Mouse (Mus musculus): Measurements from ENCODE around the gene Nme8. TPM values are rescaled to one million over a fixed set of nuclear protein-coding genes. Genes with fewer than 3 reads are reported as not detected.

Nme8 gene
- polyA plus RNA-seq, 1 experiment: not detected

DNA sequence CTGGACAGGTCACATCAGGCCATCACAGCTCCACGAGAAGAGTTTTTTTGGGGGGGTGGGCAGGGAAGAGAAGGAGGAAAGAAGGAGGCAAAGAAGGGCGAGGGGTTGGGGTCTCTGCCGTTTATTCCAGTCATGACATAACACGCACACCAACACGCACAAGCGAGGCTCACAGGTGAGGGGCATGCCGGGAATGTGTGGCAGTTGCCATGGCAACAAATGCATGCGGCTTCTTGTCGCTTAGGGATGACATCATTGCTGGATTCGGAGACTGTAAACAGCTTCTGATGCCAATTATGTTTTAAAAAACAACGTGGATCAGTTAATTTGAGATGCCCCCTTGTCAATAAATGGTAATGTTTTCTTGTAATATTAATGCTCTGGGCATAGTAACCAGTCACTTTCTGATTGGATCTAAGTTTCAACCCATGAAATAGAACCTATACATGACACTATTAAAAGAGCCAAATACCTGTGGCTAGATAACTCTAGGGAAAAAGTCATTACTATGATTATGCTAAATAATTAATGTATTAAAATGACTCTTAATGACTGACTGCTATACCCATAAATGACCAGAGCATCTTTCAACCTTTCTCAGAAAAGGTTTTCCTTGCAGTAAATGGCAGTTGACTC is 4.0 kb upstream of the Nme8 start:
- Histone ChIP-seq H3K27me3 (replicated peaks; ENCODE audit: control insufficient read depth, insufficient read depth, low read length) (no peaks in the 10 kb centered on the region), H3K27ac (ENCODE audit: insufficient read depth, low read depth, low read length) (no peak overlapping the region), H3K4me3 (ENCODE audit: insufficient read depth, low read depth, low read length) (no peak overlapping the region), H3K4me1 (ENCODE audit: control insufficient read depth, insufficient read depth, low read length) (no peaks in the 10 kb centered on the region), H3K36me3 (ENCODE audit: control insufficient read depth, insufficient read depth, low read length) (no peaks in the 10 kb centered on the region)
- no peak for DNase-seq
- no peak for TF ChIP-seq POLR2A (IDR thresholded peaks at IDR 0.05; ENCODE audit: low read depth, low read length)
- TF ChIP-seq CTCF (conservative IDR thresholded peaks at IDR 0.05; ENCODE audit: insufficient read depth, insufficient read length, low read depth, low read length): no peak
- WGBS: 69% methylated on average over 11 of the region's 11 CpGs

DNA sequence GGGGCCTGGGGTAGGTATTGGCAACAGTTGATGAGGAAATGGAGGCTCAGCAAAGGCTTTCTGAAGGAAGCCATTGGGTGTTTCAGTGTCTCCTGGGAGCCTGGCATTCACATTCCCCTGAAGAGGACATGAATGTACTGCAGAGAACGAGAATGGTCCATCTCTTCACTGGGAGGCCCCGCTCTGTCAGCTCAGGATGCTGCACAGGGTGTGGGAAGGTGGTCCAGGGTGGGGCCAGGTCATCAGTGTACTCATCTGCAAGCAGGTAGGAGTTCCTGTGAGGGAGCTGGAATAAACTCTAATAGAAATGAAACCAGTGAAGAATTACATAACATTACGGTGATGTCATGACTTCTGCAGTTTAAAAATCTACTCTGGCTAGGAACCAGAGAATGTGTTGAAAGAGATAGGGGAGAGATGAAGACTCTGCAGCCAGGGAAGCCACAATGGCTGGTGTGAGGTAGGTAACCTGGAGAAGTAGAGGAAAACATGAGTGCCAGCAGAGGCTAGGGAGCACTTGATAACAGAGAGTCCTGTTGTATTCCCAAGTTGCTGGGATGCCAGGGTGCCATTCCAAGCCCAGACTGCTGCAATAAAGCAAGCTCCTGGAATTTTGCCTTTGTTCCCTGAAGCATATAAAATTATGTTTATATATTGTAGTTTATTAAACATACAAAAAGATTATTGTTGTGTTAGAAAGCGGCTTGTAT is 3.3 kb upstream of the Nme8 start:
- Histone ChIP-seq H3K4me3 (ENCODE audit: insufficient read depth, low read depth, low read length) (no peak overlapping the region), H3K27me3 (replicated peaks; ENCODE audit: control insufficient read depth, insufficient read depth, low read length) (no peaks in the 10 kb centered on the region), H3K36me3 (ENCODE audit: control insufficient read depth, insufficient read depth, low read length) (no peaks in the 10 kb centered on the region), H3K27ac (ENCODE audit: insufficient read depth, low read depth, low read length) (no peak overlapping the region), H3K4me1 (ENCODE audit: control insufficient read depth, insufficient read depth, low read length) (no peaks in the 10 kb centered on the region)
- TF ChIP-seq CTCF (conservative IDR thresholded peaks at IDR 0.05; ENCODE audit: insufficient read depth, insufficient read length, low read depth, low read length) (no peak), POLR2A (IDR thresholded peaks at IDR 0.05; ENCODE audit: low read depth, low read length) (no peak)
- DNase-seq: no peak
- 86% methylated on average over 4 of the region's 4 CpGs for WGBS

DNA sequence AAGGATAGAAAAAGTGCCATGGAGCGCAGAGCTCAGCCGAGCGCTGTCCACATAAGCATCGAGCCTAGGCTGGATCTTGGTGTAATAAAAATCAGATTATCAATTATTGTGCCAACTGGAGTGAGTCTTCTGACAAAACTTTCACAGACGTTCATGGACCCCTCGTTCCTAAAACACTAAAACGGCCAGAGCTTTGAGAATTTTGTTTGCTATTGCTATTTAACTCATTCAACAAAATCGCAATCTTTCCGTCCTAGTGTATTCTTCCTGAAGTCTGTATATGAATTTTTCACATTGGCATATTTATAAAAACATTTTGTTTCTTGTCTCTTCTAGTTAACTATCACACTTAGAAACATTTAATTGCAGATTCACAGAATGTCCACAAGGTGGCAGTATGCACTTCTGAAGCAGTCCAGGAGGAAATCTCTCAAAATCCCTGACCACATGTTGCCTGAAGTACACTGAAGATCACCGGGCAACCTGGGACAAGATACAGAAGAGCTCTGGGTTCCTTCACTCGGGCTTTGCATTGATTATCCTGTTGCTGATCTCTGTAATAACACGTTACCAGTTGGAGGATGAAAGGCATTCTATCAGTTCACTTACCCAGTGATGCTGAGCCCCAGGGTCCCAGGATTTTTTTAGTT is 1.1 kb upstream of the Nme8 start:
- H3K4me1 ChIP-seq (ENCODE audit: control insufficient read depth, insufficient read depth, low read length): no peaks in the 10 kb centered on the region
- H3K27me3 ChIP-seq (replicated peaks; ENCODE audit: control insufficient read depth, insufficient read depth, low read length): no peaks in the 10 kb centered on the region
- H3K27ac ChIP-seq (ENCODE audit: insufficient read depth, low read depth, low read length): no peak overlapping the region
- peak; percentile 7 for DNase-seq
- 27% methylated on average over 12 of the region's 12 CpGs for WGBS
- H3K4me3 ChIP-seq (ENCODE audit: insufficient read depth, low read depth, low read length): no peak overlapping the region
- H3K36me3 ChIP-seq (ENCODE audit: control insufficient read depth, insufficient read depth, low read length): no peaks in the 10 kb centered on the region
- TF ChIP-seq CTCF (conservative IDR thresholded peaks at IDR 0.05; ENCODE audit: insufficient read depth, insufficient read length, low read depth, low read length) (peak; percentile 46), POLR2A (IDR thresholded peaks at IDR 0.05; ENCODE audit: low read depth, low read length) (no peak)

DNA sequence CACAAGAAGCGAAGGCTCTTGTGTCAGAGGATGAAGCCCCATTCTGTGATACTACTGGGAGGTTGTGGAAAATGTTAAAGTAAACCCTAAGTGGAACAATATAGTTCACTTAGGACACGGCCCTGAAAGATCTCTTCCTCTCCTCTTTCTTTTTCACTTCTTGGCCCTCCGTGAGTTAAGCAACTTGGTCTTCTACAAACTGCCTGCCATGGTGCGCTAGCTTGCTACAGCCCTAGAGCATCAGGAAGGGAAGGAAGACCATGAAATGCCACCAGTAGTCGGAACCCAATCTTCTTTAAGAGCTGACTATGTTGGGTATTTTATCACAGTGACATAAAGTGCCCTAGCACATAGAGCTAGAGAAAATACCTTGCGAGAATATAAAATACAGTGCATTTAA is 7.2 kb downstream of the Nme8 start:
- Histone ChIP-seq H3K4me1 (ENCODE audit: control insufficient read depth, insufficient read depth, low read length) (no peaks in the 10 kb centered on the region; the same call in 1 of the 2 replicates), H3K4me3 (ENCODE audit: insufficient read depth, low read depth, low read length) (no peak overlapping the region), H3K27me3 (replicated peaks; ENCODE audit: control insufficient read depth, insufficient read depth, low read length) (no peaks in the 10 kb centered on the region), H3K36me3 (ENCODE audit: control insufficient read depth, insufficient read depth, low read length) (no peaks in the 10 kb centered on the region), H3K27ac (ENCODE audit: insufficient read depth, low read depth, low read length) (no peak overlapping the region)
- TF ChIP-seq CTCF (conservative IDR thresholded peaks at IDR 0.05; ENCODE audit: insufficient read depth, insufficient read length, low read depth, low read length) (no peak), POLR2A (IDR thresholded peaks at IDR 0.05; ENCODE audit: low read depth, low read length) (no peak)
- 85% methylated on average over 6 of the region's 6 CpGs for WGBS
- DNase-seq: no peak

DNA sequence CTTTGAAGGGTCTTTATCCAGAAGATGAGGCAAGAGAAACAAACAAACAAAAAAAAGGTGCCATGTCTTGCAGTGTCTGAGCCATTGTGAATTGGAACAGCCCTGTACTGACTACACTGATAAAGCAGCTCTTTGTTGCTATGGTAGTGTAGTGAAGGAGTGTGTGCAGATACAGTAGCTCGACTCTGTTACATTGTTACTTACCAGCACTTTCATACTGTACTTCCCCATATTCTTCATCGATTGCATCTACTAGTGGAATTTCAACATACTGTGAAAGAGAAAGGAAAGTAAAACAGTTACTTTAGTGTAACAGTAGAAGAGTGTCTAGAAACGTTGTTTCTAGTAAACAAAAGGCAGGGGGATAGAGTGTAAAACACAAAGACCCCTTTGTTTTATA is 7.6 kb downstream of the Nme8 start:
- no peak overlapping the region for H3K4me3 ChIP-seq (ENCODE audit: insufficient read depth, low read depth, low read length)
- no peaks in the 10 kb centered on the region; the same call in 1 of the 2 replicates for H3K4me1 ChIP-seq (ENCODE audit: control insufficient read depth, insufficient read depth, low read length)
- no peak for DNase-seq
- no peak overlapping the region for H3K27ac ChIP-seq (ENCODE audit: insufficient read depth, low read depth, low read length)
- H3K27me3 ChIP-seq (replicated peaks; ENCODE audit: control insufficient read depth, insufficient read depth, low read length): no peaks in the 10 kb centered on the region
- WGBS: 70% methylated on average over 3 of the region's 3 CpGs
- no peak for TF ChIP-seq POLR2A (IDR thresholded peaks at IDR 0.05; ENCODE audit: low read depth, low read length)
- no peak for TF ChIP-seq CTCF (conservative IDR thresholded peaks at IDR 0.05; ENCODE audit: insufficient read depth, insufficient read length, low read depth, low read length)
- no peaks in the 10 kb centered on the region for H3K36me3 ChIP-seq (ENCODE audit: control insufficient read depth, insufficient read depth, low read length)

DNA sequence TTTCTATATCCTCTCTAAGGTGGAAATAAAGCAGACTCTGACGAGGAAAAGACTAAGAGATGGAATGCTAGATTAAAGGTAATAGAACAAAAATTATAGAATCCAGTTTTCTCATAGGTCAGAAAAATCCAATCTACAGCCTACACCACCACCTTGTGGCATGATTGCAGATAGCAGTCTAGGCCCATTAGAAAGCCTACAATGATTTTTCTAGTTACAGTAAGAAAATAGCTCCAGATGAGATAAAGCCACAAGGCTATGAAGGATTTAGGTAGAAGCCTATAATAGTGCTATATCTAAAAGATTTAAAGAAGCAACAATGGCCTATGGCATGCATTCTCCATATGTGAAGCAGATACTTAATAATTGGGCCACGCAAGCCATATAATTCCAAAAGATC is 13.6 kb downstream of the Nme8 start:
- DNase-seq: peak; percentile 30
- WGBS: 63% methylated on average over 2 of the region's 2 CpGs
- no peaks in the 10 kb centered on the region for H3K27me3 ChIP-seq (replicated peaks; ENCODE audit: control insufficient read depth, insufficient read depth, low read length)
- H3K36me3 ChIP-seq (ENCODE audit: control insufficient read depth, insufficient read depth, low read length): no peaks in the 10 kb centered on the region
- peak; percentile 32 for TF ChIP-seq CTCF (conservative IDR thresholded peaks at IDR 0.05; ENCODE audit: insufficient read depth, insufficient read length, low read depth, low read length)
- TF ChIP-seq POLR2A (IDR thresholded peaks at IDR 0.05; ENCODE audit: low read depth, low read length): no peak
- no peaks in the 10 kb centered on the region for H3K4me1 ChIP-seq (ENCODE audit: control insufficient read depth, insufficient read depth, low read length)
- no peak overlapping the region for H3K4me3 ChIP-seq (ENCODE audit: insufficient read depth, low read depth, low read length)
- H3K27ac ChIP-seq (ENCODE audit: insufficient read depth, low read depth, low read length): no peak overlapping the region

All from kidney, adult 2 months (tissue).